Mouse (Mus musculus): ENCODE results near the gene Olfr1437. TPM values are rescaled to one million over a fixed set of nuclear protein-coding genes. Genes with fewer than 3 reads are reported as not detected.

The Olfr1437 gene
- total RNA-seq (2023): not detected

DNA sequence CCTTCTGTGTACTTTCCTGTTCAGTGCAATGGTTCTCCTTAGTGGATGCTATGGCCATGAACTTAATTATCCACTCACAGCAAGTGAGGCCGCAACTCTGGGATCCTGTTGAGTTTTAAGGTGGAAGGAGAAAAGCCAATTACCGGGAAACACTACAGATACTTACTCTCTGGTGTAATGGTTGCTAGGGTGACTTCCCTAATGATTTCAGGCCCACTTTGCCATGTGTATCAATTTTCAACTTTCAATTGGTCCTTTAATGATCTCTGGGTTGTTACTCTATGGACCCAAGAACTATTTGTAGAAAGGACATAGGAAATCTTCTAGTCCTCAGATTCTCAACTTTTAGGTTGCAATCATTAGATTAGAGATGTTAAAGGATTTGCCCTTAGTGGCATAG is at the start of gene Olfr1437:
Gene Olfr1437, minus strand, starts transcription at position 101 of the 400 bp plus-strand sequence.

DNA sequence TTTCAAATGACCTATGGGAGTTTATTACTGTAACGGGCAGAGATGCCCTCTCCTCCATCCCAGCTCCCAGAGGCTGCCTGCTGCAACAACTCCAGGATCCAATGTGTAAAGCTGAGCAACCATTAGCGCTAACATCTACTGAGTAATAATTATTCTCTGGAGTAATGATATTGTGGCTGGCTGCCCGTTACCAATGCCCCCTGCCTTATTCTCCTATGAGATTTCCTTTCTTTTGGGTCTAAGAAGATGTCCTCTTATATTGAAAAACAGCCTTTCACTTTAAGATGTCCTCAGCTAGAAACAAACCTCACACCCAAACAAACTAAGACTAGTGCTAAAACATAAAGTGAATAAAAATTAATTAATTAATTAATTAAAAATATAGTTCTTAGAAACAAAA is 10.9 kb upstream of the Olfr1437 start, which contains the start of gene Olfr1438-ps1:
Gene Olfr1438-ps1, minus strand, starts transcription at position 101 of the 400 bp plus-strand sequence.

DNA sequence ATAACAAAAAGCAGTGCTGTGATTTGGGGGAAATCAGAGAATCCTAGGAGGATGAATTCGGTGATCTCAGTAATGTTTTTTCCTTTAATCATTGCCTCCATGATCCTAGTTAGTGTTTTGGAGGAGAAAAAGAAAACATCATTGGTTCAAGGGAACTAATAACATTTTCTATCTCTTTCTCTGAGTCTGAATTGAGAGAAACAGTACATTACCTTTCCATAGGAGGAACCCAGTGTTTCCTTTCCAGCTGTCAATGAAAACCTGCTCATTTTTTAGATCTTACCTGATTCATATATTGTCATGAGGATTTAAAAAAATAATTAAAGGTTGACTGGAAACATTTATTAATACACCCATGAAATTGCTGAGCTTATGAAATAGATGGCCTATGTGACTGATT is 25.9 kb downstream of the Olfr1437 start, which contains the start of gene Olfr1436:
Gene Olfr1436, minus strand, starts transcription at position 101 of the 400 bp plus-strand sequence.

DNA sequence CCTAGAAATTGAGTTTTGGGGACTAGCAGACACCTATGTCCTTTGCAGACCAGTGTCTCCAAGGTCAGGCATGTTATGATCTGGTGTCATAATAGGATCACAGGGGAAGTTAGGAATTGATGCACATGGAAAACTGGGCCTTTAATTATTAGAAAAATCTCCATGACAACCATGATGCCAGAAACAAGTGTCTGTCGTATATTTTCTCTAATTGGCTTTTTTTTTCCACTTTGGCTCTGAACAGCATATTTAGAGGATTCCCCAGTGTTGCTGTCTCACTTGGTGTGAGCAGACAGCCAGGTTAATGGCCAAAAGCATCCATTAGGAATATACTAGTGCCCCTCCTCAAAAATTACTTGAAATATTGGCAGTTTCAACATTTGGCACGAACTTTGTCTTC is 45.3 kb downstream of the Olfr1437 start, which contains the start of gene Olfr1434:
Gene Olfr1434, plus strand, starts transcription at position 301 of the 400 bp plus-strand sequence.

Other genes with a start within 250 kb of the Olfr1437 start
- gene Olfr1425, start 247.4 kb downstream of the Olfr1437 start, total RNA-seq (2023): not detected
- gene Olfr1426, start 233.1 kb downstream of the Olfr1437 start, total RNA-seq (2023): not detected
- not detected for gene Olfr1427, start 221.8 kb downstream of the Olfr1437 start, total RNA-seq (2023)
- gene Olfr1428, start 209.2 kb downstream of the Olfr1437 start, total RNA-seq (2023): not detected
- not detected for gene Olfr76, start 201.9 kb downstream of the Olfr1437 start, total RNA-seq (2023)
- gene Olfr1555-ps1, start 155.0 kb downstream of the Olfr1437 start, total RNA-seq (2023): not detected
- gene Olfr1431, start 124.5 kb downstream of the Olfr1437 start, total RNA-seq (2023): not detected
- gene Olfr1432, start 92.5 kb downstream of the Olfr1437 start, total RNA-seq (2023): not detected
- gene Olfr262, start 83.4 kb downstream of the Olfr1437 start, total RNA-seq (2023): not detected
- gene Olfr235, start 64.1 kb downstream of the Olfr1437 start, total RNA-seq (2023): not detected
- not detected for gene Olfr1434, start 45.2 kb downstream of the Olfr1437 start, total RNA-seq (2023)
- gene Olfr1436, start 26.0 kb downstream of the Olfr1437 start, total RNA-seq (2023): not detected
- gene Olfr1438-ps1, start 10.8 kb upstream of the Olfr1437 start, total RNA-seq (2023): not detected
- gene Olfr1440, start 62.2 kb upstream of the Olfr1437 start, total RNA-seq (2023): not detected
- not detected for gene Olfr1441, start 92.3 kb upstream of the Olfr1437 start, total RNA-seq (2023)
- not detected for gene Pfpl, start 102.8 kb upstream of the Olfr1437 start, total RNA-seq (2023)
- gene Mpeg1, start 135.7 kb upstream of the Olfr1437 start, total RNA-seq (2023): 10 to 100 TPM in 1 of 2 experiments, 1 to 10 TPM in 1; 8.7 to 17.2 TPM
- gene Dtx4, start 176.4 kb upstream of the Olfr1437 start, total RNA-seq (2023): 1 to 10 TPM; 3.6 to 6.2 TPM
- gene Fam111a, start 220.6 kb upstream of the Olfr1437 start, total RNA-seq (2023): 10 to 100 TPM; 20.3 to 27.8 TPM

All from T-cell, adult 66 days (primary cell).